ENCODE assay signal across 8 mouse cellular contexts in the genomic region with DNA sequence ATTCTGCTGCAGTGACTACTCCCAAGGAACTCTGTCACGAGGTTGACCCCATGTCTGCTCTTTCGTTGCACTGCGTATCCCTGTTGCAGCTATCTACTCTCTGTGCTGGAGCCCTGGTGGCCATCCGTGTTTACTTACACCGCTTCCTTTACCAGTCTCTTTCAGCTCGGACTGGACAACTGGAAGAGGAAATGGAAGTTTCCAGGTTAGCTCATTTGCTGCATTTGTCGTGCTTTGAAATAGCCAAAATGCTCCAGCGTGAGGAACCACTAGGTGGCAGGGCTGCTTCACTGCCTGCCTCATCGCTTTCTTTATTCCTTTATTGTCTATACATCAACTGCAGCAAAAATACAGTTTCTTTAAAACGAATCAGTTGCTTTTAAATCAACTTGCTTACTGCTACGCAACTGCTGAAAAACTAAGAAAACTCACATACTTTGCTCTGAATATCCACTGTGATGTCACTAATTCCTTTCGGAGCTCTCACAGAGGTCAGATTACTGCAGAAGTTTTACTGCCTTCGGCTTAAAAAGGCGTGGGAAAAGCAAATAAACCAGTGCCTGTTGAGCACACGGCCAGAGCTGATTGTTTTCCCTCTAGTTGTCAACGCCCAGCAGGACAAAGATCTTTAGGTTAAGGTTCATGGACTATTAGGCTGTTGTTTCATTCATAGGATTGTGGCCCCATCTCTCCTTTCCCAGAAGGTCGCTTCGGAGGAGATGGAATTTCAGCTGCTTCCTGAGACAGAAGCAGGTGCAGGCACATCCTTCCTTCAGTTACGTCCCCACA. TPM values are rescaled to one million over a fixed set of nuclear protein-coding genes. Genes with fewer than 3 reads are reported as not detected.
DNase-seq lines count a peak whose midpoint lies in the region; ATAC-seq and TF ChIP-seq lines count a peak whose summit lies in the region.

No protein-coding gene starts in this region.

- DNase-seq in 3134 (ENCODE audit: extremely low read depth, insufficient read length, low spot score) = peak; percentile 49
- DNase-seq in adrenal gland, postnatal 14 days = peak; percentile 72
- DNase-seq in heart, adult 18-20 months = peak; percentile 71 to 84
- peak; percentile 83 for DNase-seq in kidney, adult 18-20 months
- DNase-seq in midbrain, embryonic 14.5 days = peak; percentile 85
- DNase-seq in spleen, adult 2 months (ENCODE audit: low read depth in 1 of 2, low spot score in 2 of 2) = peak; percentile 38 to 65

- peak; percentile 85; the same call in 1 of the 2 replicates for TF ChIP-seq CTCF in spleen, adult 2 months (IDR thresholded peaks at IDR 0.05; ENCODE audit: extremely low read depth, insufficient read depth, insufficient read length, insufficient replicate concordance)

- no peak overlapping the region; the same call in 1 of the 2 replicates for H3K4me3 ChIP-seq in embryonic facial prominence, embryonic 12.5 days
- peak overlapping the region; percentile 19 for H3K4me3 ChIP-seq in limb, embryonic 12.5 days (replicated peaks)
- H3K4me3 ChIP-seq in midbrain, embryonic 14.5 days (replicated peaks; ENCODE audit: low read depth, low read length) = peak overlapping the region; percentile 15
- H3K4me3 ChIP-seq in spleen, adult 2 months (ENCODE audit: extremely low read depth, insufficient read depth, insufficient read length) = no peak overlapping the region

- no peaks in the 10 kb centered on the region for H3K9me3 ChIP-seq in embryonic facial prominence, embryonic 12.5 days
- no peaks in the 10 kb centered on the region for H3K9me3 ChIP-seq in limb, embryonic 12.5 days
- H3K9me3 ChIP-seq in midbrain, embryonic 14.5 days (ENCODE audit: control insufficient read depth, low read length) = no peaks in the 10 kb centered on the region

- TF ChIP-seq POLR2A in spleen, adult 2 months (IDR thresholded peaks at IDR 0.05; ENCODE audit: low read depth, low read length) = no peak

- no peaks in the 10 kb centered on the region for H3K36me3 ChIP-seq in embryonic facial prominence, embryonic 12.5 days
- no peaks in the 10 kb centered on the region for H3K36me3 ChIP-seq in limb, embryonic 12.5 days
- no peaks in the 10 kb centered on the region for H3K36me3 ChIP-seq in midbrain, embryonic 14.5 days (ENCODE audit: control insufficient read depth, insufficient read depth, low read length)
- H3K36me3 ChIP-seq in spleen, adult 2 months (ENCODE audit: control insufficient read depth, insufficient read depth, low read length) = no peaks in the 10 kb centered on the region

- ATAC-seq in embryonic facial prominence, embryonic 12.5 days (ENCODE audit: insufficient number of reproducible peaks, insufficient read depth, low FRiP score, low TSS enrichment) = no peak
- ATAC-seq in limb, embryonic 12.5 days (ENCODE audit: insufficient number of reproducible peaks, insufficient read depth, low FRiP score, low TSS enrichment, low read depth) = peak; percentile 68; the same call in 1 of the 2 replicates
- ATAC-seq in midbrain, embryonic 14.5 days (ENCODE audit: low FRiP score, low TSS enrichment) = no peak

- no peak overlapping the region for H3K27ac ChIP-seq in embryonic facial prominence, embryonic 12.5 days
- peak overlapping the region; percentile 50; the same call in 1 of the 2 replicates for H3K27ac ChIP-seq in limb, embryonic 12.5 days
- peak overlapping the region; percentile 32; the same call in 1 of the 2 replicates for H3K27ac ChIP-seq in midbrain, embryonic 14.5 days (replicated peaks; ENCODE audit: low read depth, low read length)
- H3K27ac ChIP-seq in spleen, adult 2 months (ENCODE audit: insufficient read depth, low read length) = 0 out of 2 replicates have a peak overlapping the region, but pooled peaks have one; percentile 7

- peaks cover 6% of the 10 kb centered on the region; the same call in 1 of the 2 replicates for H3K4me1 ChIP-seq in embryonic facial prominence, embryonic 12.5 days
- H3K4me1 ChIP-seq in limb, embryonic 12.5 days (replicated peaks) = peaks cover 11% of the 10 kb centered on the region
- H3K4me1 ChIP-seq in midbrain, embryonic 14.5 days (ENCODE audit: control insufficient read depth, insufficient read depth, low read length) = peaks cover 7% of the 10 kb centered on the region; the same call in 1 of the 2 replicates
- H3K4me1 ChIP-seq in spleen, adult 2 months (ENCODE audit: control insufficient read depth, insufficient read depth, insufficient read length) = no peaks in the 10 kb centered on the region

- WGBS in embryonic facial prominence, embryonic 12.5 days = 11% methylated on average over 19 of the region's 19 CpGs
- 10% methylated on average over 19 of the region's 19 CpGs for WGBS in limb, embryonic 12.5 days
- 10% methylated on average over 19 of the region's 19 CpGs for WGBS in midbrain, embryonic 14.5 days
- WGBS in spleen, adult 2 months = 24% methylated on average over 19 of the region's 19 CpGs

- H3K27me3 ChIP-seq in embryonic facial prominence, embryonic 12.5 days = no peaks in the 10 kb centered on the region
- H3K27me3 ChIP-seq in limb, embryonic 12.5 days = no peaks in the 10 kb centered on the region
- H3K27me3 ChIP-seq in midbrain, embryonic 14.5 days (ENCODE audit: control insufficient read depth, insufficient read depth, low read length) = no peaks in the 10 kb centered on the region
- H3K27me3 ChIP-seq in spleen, adult 2 months (ENCODE audit: control insufficient read depth, insufficient read depth, low read length) = no peaks in the 10 kb centered on the region

- H3K4me2 ChIP-seq in embryonic facial prominence, embryonic 12.5 days (replicated peaks) = peak overlapping the region; percentile 40
- H3K4me2 ChIP-seq in limb, embryonic 12.5 days = peak overlapping the region; percentile 54
- peak overlapping the region; percentile 48 for H3K4me2 ChIP-seq in midbrain, embryonic 14.5 days (ENCODE audit: low read length)

- no peak overlapping the region for H3K9ac ChIP-seq in embryonic facial prominence, embryonic 12.5 days
- H3K9ac ChIP-seq in limb, embryonic 12.5 days (replicated peaks) = peak overlapping the region; percentile 13; the same call in 1 of the 2 replicates
- H3K9ac ChIP-seq in midbrain, embryonic 14.5 days (replicated peaks; ENCODE audit: low read length) = no peak overlapping the region; the same call in 1 of the 2 replicates

RNA-seq across cellular contexts. Expression of gene Thumpd3, which starts 7.9 kb away (rescaled TPM):
- total RNA-seq in adrenal gland, postnatal 14 days (2021) = 35.2 and 36.2 TPM in 2 replicates
- 50.8 and 52.6 TPM in 2 replicates for polyA plus RNA-seq in embryonic facial prominence, embryonic 12.5 days (2016; fragmentation: Nextera tagmentation; extraction: Ambion mirVana)
- 10 to 100 TPM; 19.8 to 22.5 TPM for total RNA-seq in heart, adult 18-20 months (2021)
- polyA plus RNA-seq in limb, embryonic 12.5 days (2016; fragmentation: Nextera tagmentation; extraction: Ambion mirVana) = 44.4 and 49.7 TPM in 2 replicates
- polyA plus RNA-seq in midbrain, embryonic 14.5 days (2014; fragmentation: Nextera tagmentation; extraction: Ambion mirVana) = 48.3 and 50.0 TPM in 2 replicates
- polyA plus RNA-seq in spleen, adult 2 months (2012; rRNA removed) = 4.8 and 5.8 TPM in 2 replicates

RNA-seq across cellular contexts. Expression of gene Setd5, which starts 39.0 kb away (rescaled TPM):
- 104 and 113 TPM in 2 replicates for total RNA-seq in adrenal gland, postnatal 14 days (2021)
- 73.7 and 77.6 TPM in 2 replicates for polyA plus RNA-seq in embryonic facial prominence, embryonic 12.5 days (2016; fragmentation: Nextera tagmentation; extraction: Ambion mirVana)
- 10 to 100 TPM; 27.0 to 31.5 TPM for total RNA-seq in heart, adult 18-20 months (2021)
- 74.4 and 78.2 TPM in 2 replicates for polyA plus RNA-seq in limb, embryonic 12.5 days (2016; fragmentation: Nextera tagmentation; extraction: Ambion mirVana)
- 57.0 and 57.9 TPM in 2 replicates for polyA plus RNA-seq in midbrain, embryonic 14.5 days (2014; fragmentation: Nextera tagmentation; extraction: Ambion mirVana)
- 22.4 and 22.5 TPM in 2 replicates for polyA plus RNA-seq in spleen, adult 2 months (2012; rRNA removed)

Comparison
In these comparisons a context has a peak if more than half of its experiments do, and no peak if none do; other contexts are left out.
1. H3K4me3 ChIP-seq: peak in limb, embryonic 12.5 days (single experiment) and midbrain, embryonic 14.5 days (single experiment); none in embryonic facial prominence, embryonic 12.5 days (single experiment) and spleen, adult 2 months (single experiment).
2. Peak in every context shown above with its lines, with median percentiles within 50 percentile points of each other: DNase-seq and H3K4me2 ChIP-seq.